Mouse (Mus musculus) embryonic facial prominence, embryonic 15.5 days (tissue): ENCODE results near the gene Zfp503. TPM values are rescaled to one million over a fixed set of nuclear protein-coding genes. Genes with fewer than 3 reads are reported as not detected.

Experiments
- ATAC-seq: fragments of 200-750 bp; cut with Nextera tagmentation; 2 replicates; pipeline ENCODE4 v1.8.0; 2017; ENCODE audit warnings: low read depth, moderate TSS enrichment; ENCODE audit not compliant: insufficient number of reproducible peaks, low FRiP score, low TSS enrichment
- H3K27ac ChIP-seq: fragments of 300-500 bp; sonication (generic); replicated peaks from 2 replicates; pipeline ENCODE4 v1.5.1; 2015; ENCODE audit warnings: mild to moderate bottlenecking, inconsistent platforms
- H3K27me3 ChIP-seq: fragments of 300-500 bp; sonication (generic); 2 replicates; pipeline ENCODE4 v1.6.1; 2015; ENCODE audit warnings: inconsistent platforms
- H3K36me3 ChIP-seq: fragments of 300-500 bp; sonication (generic); 2 replicates; pipeline ENCODE4 v1.6.1; 2015; ENCODE audit warnings: mild to moderate bottlenecking, inconsistent platforms
- H3K4me1 ChIP-seq: fragments of 300-500 bp; sonication (generic); 2 replicates; pipeline ENCODE4 v1.6.1; 2015; ENCODE audit warnings: inconsistent platforms
- H3K4me2 ChIP-seq: fragments of 300-500 bp; sonication (generic); replicated peaks from 2 replicates; pipeline ENCODE4 v1.6.1; 2015; ENCODE audit warnings: mild to moderate bottlenecking, inconsistent platforms
- H3K4me3 ChIP-seq: fragments of 300-500 bp; sonication (generic); replicated peaks from 2 replicates; pipeline ENCODE4 v1.5.1; 2015; ENCODE audit warnings: mild to moderate bottlenecking, inconsistent platforms
- H3K9ac ChIP-seq: fragments of 300-500 bp; sonication (generic); 2 replicates; pipeline ENCODE4 v1.6.1; 2015; ENCODE audit warnings: inconsistent platforms
- H3K9me3 ChIP-seq: fragments of 300-500 bp; sonication (generic); replicated peaks from 2 replicates; pipeline ENCODE4 v1.6.1; 2016; ENCODE audit warnings: inconsistent platforms
- WGBS: fragments of 180-500 bp; shearing (Covaris S2); methylation state at CpG from one replicate; pipeline ENCODE4 v1.1.7; 2015; 5-methylcytosine and 5-hydroxymethylcytosine counted together
- polyA plus RNA-seq: library from polyadenylated mRNA; unstranded; fragments of >200 nt; fragmentation: Nextera tagmentation; extraction: Ambion mirVana; gene quantifications from 2 replicates; pipeline ENCODE4 v1.2.1, GENCODE M21; 2015

The Zfp503 gene
- polyA plus RNA-seq, 1 experiment from 2014 or later: 27.0 TPM

- Histone ChIP-seq H3K4me3 (peak overlapping the region; percentile 77), H3K4me1 (peaks cover 32% of the 10 kb centered on the region), H3K9me3 (no peaks in the 10 kb centered on the region), H3K4me2 (peak overlapping the region; percentile 73), H3K36me3 (no peaks in the 10 kb centered on the region), H3K27me3 (0 out of 2 replicates have a peak, but pooled peaks cover 7% of the 10 kb centered on the region), H3K27ac (no peak overlapping the region), H3K9ac (no peak overlapping the region)
- ATAC-seq: no peak
- 59% methylated on average over 4 of the region's 4 CpGs for WGBS
These were observed 3.0 kb upstream of the Zfp503 start for GRCm38 (mm10) chr14:21992321-21992885.

GRCm38 (mm10) chr14:21991856-21992255, 2.5 kb upstream of the Zfp503 start:
- Histone ChIP-seq H3K27ac (no peak overlapping the region), H3K27me3 (0 out of 2 replicates have a peak, but pooled peaks cover 7% of the 10 kb centered on the region), H3K9me3 (no peaks in the 10 kb centered on the region), H3K4me3 (peak overlapping the region; percentile 77), H3K4me1 (peaks cover 32% of the 10 kb centered on the region), H3K9ac (no peak overlapping the region), H3K36me3 (no peaks in the 10 kb centered on the region), H3K4me2 (peak overlapping the region; percentile 73)
- no peak for ATAC-seq
- WGBS: 38% methylated on average over 5 of the region's 5 CpGs

GRCm38 (mm10) chr14:21991251-21991780, 1.9 kb upstream of the Zfp503 start:
- peak overlapping the region; percentile 77 for H3K4me3 ChIP-seq
- 0 out of 2 replicates have a peak, but pooled peaks cover 2% of the 10 kb centered on the region for H3K27me3 ChIP-seq
- peak overlapping the region; percentile 59 for H3K9ac ChIP-seq
- no peak for ATAC-seq
- 10% methylated on average over 26 of the region's 26 CpGs for WGBS
- peak overlapping the region; percentile 98 for H3K27ac ChIP-seq
- peak overlapping the region; percentile 73 for H3K4me2 ChIP-seq
- no peaks in the 10 kb centered on the region for H3K9me3 ChIP-seq
- H3K4me1 ChIP-seq: peaks cover 32% of the 10 kb centered on the region
- no peaks in the 10 kb centered on the region for H3K36me3 ChIP-seq

GRCm38 (mm10) chr14:21990321-21991021, 1.1 kb upstream of the Zfp503 start:
- H3K27ac ChIP-seq: peak overlapping the region; percentile 98
- WGBS: 5% methylated on average over 31 of the region's 31 CpGs
- no peaks in the 10 kb centered on the region for H3K36me3 ChIP-seq
- H3K4me3 ChIP-seq: peak overlapping the region; percentile 77
- peak overlapping the region; percentile 73 for H3K4me2 ChIP-seq
- H3K9me3 ChIP-seq: no peaks in the 10 kb centered on the region
- H3K27me3 ChIP-seq: no peaks in the 10 kb centered on the region
- peaks cover 32% of the 10 kb centered on the region for H3K4me1 ChIP-seq
- ATAC-seq: no peak
- H3K9ac ChIP-seq: peak overlapping the region; percentile 59

GRCm38 (mm10) chr14:21988577-21989290, 667 bp downstream of the Zfp503 start:
- Histone ChIP-seq H3K4me3 (peak overlapping the region; percentile 77), H3K9ac (peak overlapping the region; percentile 59; the same call in 1 of the 2 replicates), H3K27me3 (no peaks in the 10 kb centered on the region), H3K9me3 (no peaks in the 10 kb centered on the region), H3K27ac (peak overlapping the region; percentile 98), H3K4me1 (peaks cover 30% of the 10 kb centered on the region), H3K36me3 (0 out of 2 replicates have a peak, but pooled peaks cover 5% of the 10 kb centered on the region), H3K4me2 (peak overlapping the region; percentile 73)
- WGBS: under 1% methylated on average over 26 of the region's 26 CpGs
- ATAC-seq: no peak

GRCm38 (mm10) chr14:21987660-21988576, 1.5 kb downstream of the Zfp503 start:
- H3K9me3 ChIP-seq: no peaks in the 10 kb centered on the region
- H3K4me2 ChIP-seq: peak overlapping the region; percentile 73
- H3K27ac ChIP-seq: peak overlapping the region; percentile 98
- peaks cover 30% of the 10 kb centered on the region for H3K4me1 ChIP-seq
- H3K27me3 ChIP-seq: no peaks in the 10 kb centered on the region
- H3K36me3 ChIP-seq: 0 out of 2 replicates have a peak, but pooled peaks cover 5% of the 10 kb centered on the region
- peak; percentile 89 for ATAC-seq
- H3K4me3 ChIP-seq: peak overlapping the region; percentile 77
- peak overlapping the region; percentile 87 for H3K9ac ChIP-seq
- 0% methylated on average over 74 of the region's 74 CpGs for WGBS

GRCm38 (mm10) chr14:21986733-21987659, 2.4 kb downstream of the Zfp503 start:
- under 1% methylated on average over 61 of the region's 61 CpGs for WGBS
- peak overlapping the region; percentile 77 for H3K4me3 ChIP-seq
- H3K27ac ChIP-seq: peak overlapping the region; percentile 98
- peak overlapping the region; percentile 87 for H3K9ac ChIP-seq
- 0 out of 2 replicates have a peak, but pooled peaks cover 5% of the 10 kb centered on the region for H3K36me3 ChIP-seq
- H3K9me3 ChIP-seq: no peaks in the 10 kb centered on the region
- H3K27me3 ChIP-seq: no peaks in the 10 kb centered on the region
- ATAC-seq: peak; percentile 27
- H3K4me1 ChIP-seq: peaks cover 39% of the 10 kb centered on the region
- H3K4me2 ChIP-seq: peak overlapping the region; percentile 73

GRCm38 (mm10) chr14:21985981-21986732, 3.2 kb downstream of the Zfp503 start:
- ATAC-seq: no peak
- WGBS: under 1% methylated on average over 59 of the region's 62 CpGs
- Histone ChIP-seq H3K9me3 (no peaks in the 10 kb centered on the region), H3K27ac (peak overlapping the region; percentile 98), H3K4me1 (peaks cover 34% of the 10 kb centered on the region), H3K27me3 (no peaks in the 10 kb centered on the region), H3K36me3 (0 out of 2 replicates have a peak, but pooled peaks cover 5% of the 10 kb centered on the region), H3K4me3 (peak overlapping the region; percentile 77), H3K4me2 (peak overlapping the region; percentile 73), H3K9ac (peak overlapping the region; percentile 87)

GRCm38 (mm10) chr14:21985426-21985931, 3.9 kb downstream of the Zfp503 start:
- Histone ChIP-seq H3K27me3 (no peaks in the 10 kb centered on the region), H3K36me3 (0 out of 2 replicates have a peak, but pooled peaks cover 5% of the 10 kb centered on the region), H3K4me2 (peak overlapping the region; percentile 73), H3K9ac (peak overlapping the region; percentile 87), H3K27ac (peak overlapping the region; percentile 98), H3K4me3 (peak overlapping the region; percentile 77), H3K4me1 (peaks cover 34% of the 10 kb centered on the region), H3K9me3 (no peaks in the 10 kb centered on the region)
- no peak for ATAC-seq
- 2% methylated on average over 37 of the region's 37 CpGs for WGBS
